ENCODE assay signal across 8 mouse cellular contexts in genomic region chr9:120582619-120583308, GRCm38 (mm10). TPM values are rescaled to one million over a fixed set of nuclear protein-coding genes. Genes with fewer than 3 reads are reported as not detected.
DNase-seq lines count a peak whose midpoint lies in the region; ATAC-seq lines count a peak whose summit lies in the region.

No protein-coding gene starts in this region.

- peak; percentile 96 for DNase-seq in 3T3-L1 (ENCODE audit: low read depth, low spot score)
- DNase-seq in adrenal gland, postnatal 4 days (ENCODE audit: low spot score in 2 of 2), result peak; percentile 52 to 71
- DNase-seq in embryonic facial prominence, embryonic 14.5 days (ENCODE audit: low spot score), result peak; percentile 97
- DNase-seq in heart, adult 8-10 months (ENCODE audit: low spot score), result peak; percentile 90
- DNase-seq in kidney, adult 9 months, result peak; percentile 95
- DNase-seq in spleen, adult 18-20 months, result peak; percentile 76 to 84

- peaks cover 10% of the 10 kb centered on the region for H3K4me1 ChIP-seq in embryonic facial prominence, embryonic 14.5 days (ENCODE audit: control insufficient read depth, insufficient read depth, low read length)
- peaks cover 16% of the 10 kb centered on the region for H3K4me1 ChIP-seq in limb, embryonic 13.5 days
- peaks cover 15% of the 10 kb centered on the region for H3K4me1 ChIP-seq in midbrain, embryonic 15.5 days

- H3K4me2 ChIP-seq in embryonic facial prominence, embryonic 14.5 days (ENCODE audit: low read depth, low read length), result peak overlapping the region; percentile 63
- peak overlapping the region; percentile 86 for H3K4me2 ChIP-seq in limb, embryonic 13.5 days (replicated peaks)
- peak overlapping the region; percentile 47 for H3K4me2 ChIP-seq in midbrain, embryonic 15.5 days

- H3K9ac ChIP-seq in embryonic facial prominence, embryonic 14.5 days (ENCODE audit: low read depth, low read length), result peak overlapping the region; percentile 51
- peak overlapping the region; percentile 74 for H3K9ac ChIP-seq in limb, embryonic 13.5 days
- H3K9ac ChIP-seq in midbrain, embryonic 15.5 days, result 0 out of 2 replicates have a peak overlapping the region, but pooled peaks have one; percentile 22

- H3K27me3 ChIP-seq in embryonic facial prominence, embryonic 14.5 days (replicated peaks; ENCODE audit: control insufficient read depth, insufficient read depth, low read length), result no peaks in the 10 kb centered on the region
- no peaks in the 10 kb centered on the region for H3K27me3 ChIP-seq in limb, embryonic 13.5 days
- no peaks in the 10 kb centered on the region for H3K27me3 ChIP-seq in midbrain, embryonic 15.5 days (replicated peaks)

- no peaks in the 10 kb centered on the region for H3K9me3 ChIP-seq in embryonic facial prominence, embryonic 14.5 days (ENCODE audit: control insufficient read depth, low read length)
- no peaks in the 10 kb centered on the region for H3K9me3 ChIP-seq in limb, embryonic 13.5 days
- H3K9me3 ChIP-seq in midbrain, embryonic 15.5 days, result no peaks in the 10 kb centered on the region

- peak; percentile 89 for ATAC-seq in embryonic facial prominence, embryonic 14.5 days (ENCODE audit: low read depth)
- peak; percentile 83 for ATAC-seq in limb, embryonic 13.5 days (ENCODE audit: low FRiP score, low read depth)
- peak; percentile 78 for ATAC-seq in midbrain, embryonic 15.5 days (replicated peaks)

- peak overlapping the region; percentile 30 for H3K4me3 ChIP-seq in embryonic facial prominence, embryonic 14.5 days (ENCODE audit: low read depth, low read length)
- H3K4me3 ChIP-seq in limb, embryonic 13.5 days, result peak overlapping the region; percentile 47
- peak overlapping the region; percentile 19 for H3K4me3 ChIP-seq in midbrain, embryonic 15.5 days

- H3K27ac ChIP-seq in embryonic facial prominence, embryonic 14.5 days (replicated peaks; ENCODE audit: low read depth, low read length), result peak overlapping the region; percentile 63
- H3K27ac ChIP-seq in limb, embryonic 13.5 days, result peak overlapping the region; percentile 83
- H3K27ac ChIP-seq in midbrain, embryonic 15.5 days, result no peak overlapping the region

- WGBS in embryonic facial prominence, embryonic 14.5 days, result 5% methylated on average over 27 of the region's 28 CpGs
- 11% methylated on average over 28 of the region's 28 CpGs for WGBS in limb, embryonic 13.5 days
- WGBS in midbrain, embryonic 15.5 days, result 15% methylated on average over 28 of the region's 28 CpGs

- H3K36me3 ChIP-seq in embryonic facial prominence, embryonic 14.5 days (ENCODE audit: control insufficient read depth, insufficient read depth, low read length), result no peaks in the 10 kb centered on the region
- no peaks in the 10 kb centered on the region for H3K36me3 ChIP-seq in limb, embryonic 13.5 days
- H3K36me3 ChIP-seq in midbrain, embryonic 15.5 days (replicated peaks), result no peaks in the 10 kb centered on the region

RNA-seq across cellular contexts. Expression of gene Rpl14, which starts 11.5 kb away (rescaled TPM):
- 100 to 1,000 TPM; 667 to 692 TPM for total RNA-seq in adrenal gland, postnatal 4 days (2021)
- polyA plus RNA-seq in embryonic facial prominence, embryonic 14.5 days (2014; fragmentation: Nextera tagmentation; extraction: Ambion mirVana), result 992 and 1,026 TPM in 2 replicates
- total RNA-seq in heart, adult 8-10 months (2022), result 100 to 1,000 TPM; 266 to 316 (median 288) TPM
- 791 and 827 TPM in 2 replicates for polyA plus RNA-seq in limb, embryonic 13.5 days (2015; fragmentation: Nextera tagmentation; extraction: Ambion mirVana)
- 370 and 375 TPM in 2 replicates for polyA plus RNA-seq in midbrain, embryonic 15.5 days (2015; fragmentation: Nextera tagmentation; extraction: Ambion mirVana)

RNA-seq across cellular contexts. Expression of gene Entpd3, which starts 43.1 kb away (rescaled TPM):
- total RNA-seq in adrenal gland, postnatal 4 days (2021), result 1 to 10 TPM in 1 of 2 experiments, under 1 TPM in 1; 0.68 to 2.2 TPM
- polyA plus RNA-seq in embryonic facial prominence, embryonic 14.5 days (2014; fragmentation: Nextera tagmentation; extraction: Ambion mirVana), result 6.9 and 10.0 TPM in 2 replicates
- total RNA-seq in heart, adult 8-10 months (2022), result not detected
- polyA plus RNA-seq in limb, embryonic 13.5 days (2015; fragmentation: Nextera tagmentation; extraction: Ambion mirVana), result 1.3 and 2.2 TPM in 2 replicates
- polyA plus RNA-seq in midbrain, embryonic 15.5 days (2015; fragmentation: Nextera tagmentation; extraction: Ambion mirVana), result 3.1 and 4.0 TPM in 2 replicates

Comparison
In these comparisons a context has a peak if more than half of its experiments do, and no peak if none do; other contexts are left out.
1. H3K9ac ChIP-seq: peak in every context shown above with its lines; median percentile 74 in limb, embryonic 13.5 days; 51 in embryonic facial prominence, embryonic 14.5 days; 22 in midbrain, embryonic 15.5 days.